ENCODE assay signal across 8 mouse cellular contexts in genomic region chr1:58973366-58974221, GRCm38 (mm10). TPM values are rescaled to one million over a fixed set of nuclear protein-coding genes. Genes with fewer than 3 reads are reported as not detected.
DNase-seq lines count a peak whose midpoint lies in the region; ATAC-seq and TF ChIP-seq lines count a peak whose summit lies in the region.

Gene Trak2 (minus strand): TSS chr1:58973430.
Gene Stradb (plus strand): TSS chr1:58973522.

- peaks cover 3% of the 10 kb centered on the region for H3K79me2 ChIP-seq in heart, adult 2 months (replicated peaks; ENCODE audit: control insufficient read depth, insufficient read depth, low read length)

- H3K4me2 ChIP-seq in embryonic facial prominence, embryonic 13.5 days = peak within 1 kb of the TSS; percentile 77
- H3K4me2 ChIP-seq in limb, embryonic 13.5 days (replicated peaks) = peak within 1 kb of the TSS; percentile 85
- H3K4me2 ChIP-seq in midbrain, embryonic 16.5 days (ENCODE audit: low read length) = peak within 1 kb of the TSS; percentile 76

- H3K4me3 ChIP-seq in embryonic facial prominence, embryonic 13.5 days = peak within 1 kb of the TSS; percentile 78
- peak within 1 kb of the TSS; percentile 99 for H3K4me3 ChIP-seq in heart, adult 2 months
- H3K4me3 ChIP-seq in limb, embryonic 13.5 days = peak within 1 kb of the TSS; percentile 87
- peak within 1 kb of the TSS; percentile 69 for H3K4me3 ChIP-seq in midbrain, embryonic 16.5 days (ENCODE audit: low read depth, low read length)

- peak within 1 kb of the TSS; percentile 51; the same call in 1 of the 2 replicates for H3K27ac ChIP-seq in embryonic facial prominence, embryonic 13.5 days
- peak within 1 kb of the TSS; percentile 92 for H3K27ac ChIP-seq in heart, adult 2 months
- peak within 1 kb of the TSS; percentile 55; the same call in 1 of the 2 replicates for H3K27ac ChIP-seq in limb, embryonic 13.5 days
- H3K27ac ChIP-seq in midbrain, embryonic 16.5 days (ENCODE audit: low read length) = peak within 1 kb of the TSS; percentile 89

- H3K4me1 ChIP-seq in embryonic facial prominence, embryonic 13.5 days = peaks cover 35% of the 10 kb centered on the region
- peaks cover 8% of the 10 kb centered on the region for H3K4me1 ChIP-seq in heart, adult 2 months (ENCODE audit: control insufficient read depth, insufficient read depth, low read length)
- peaks cover 25% of the 10 kb centered on the region for H3K4me1 ChIP-seq in limb, embryonic 13.5 days
- peaks cover 48% of the 10 kb centered on the region for H3K4me1 ChIP-seq in midbrain, embryonic 16.5 days (ENCODE audit: control insufficient read depth, insufficient read depth, low read length)

- TF ChIP-seq CTCF in heart, adult 2 months (IDR thresholded peaks at IDR 0.05) = 0 out of 2 replicates have a peak, but pooled peaks have one; percentile 1

- intact Hi-C loops in heart, adult 2 months (cut with DNase I) = loop anchor here (5.0 to 10.0 kb wide), 4 partner anchors 66 to 261 kb away; partner anchors contain the start of genes Als2 and Cflar

- no peak for TF ChIP-seq EP300 in heart, adult 2 months (IDR thresholded peaks at IDR 0.05; ENCODE audit: insufficient read depth, low read depth, low read length)

- peak; percentile 94 for DNase-seq in 3134 (ENCODE audit: extremely low read depth, insufficient read length, low spot score)
- DNase-seq in adrenal gland, postnatal 36 days = peak; percentile 94 to 96
- DNase-seq in heart, adult 2 months = peak; percentile 97
- DNase-seq in kidney, adult 8-10 months = peak; percentile 97
- peak; percentile 93 to 96 for DNase-seq in spleen, postnatal 10 days (ENCODE audit: low spot score in 2 of 2)

- no peaks in the 10 kb centered on the region for H3K9me3 ChIP-seq in embryonic facial prominence, embryonic 13.5 days
- H3K9me3 ChIP-seq in limb, embryonic 13.5 days = no peaks in the 10 kb centered on the region
- H3K9me3 ChIP-seq in midbrain, embryonic 16.5 days (replicated peaks; ENCODE audit: control insufficient read depth, low read length, poor library complexity, severe bottlenecking) = no peaks in the 10 kb centered on the region

- H3K36me3 ChIP-seq in embryonic facial prominence, embryonic 13.5 days = no peaks in the 10 kb centered on the region
- peaks cover 16% of the 10 kb centered on the region for H3K36me3 ChIP-seq in heart, adult 2 months (ENCODE audit: control insufficient read depth, insufficient read depth, low read length)
- no peaks in the 10 kb centered on the region for H3K36me3 ChIP-seq in limb, embryonic 13.5 days
- H3K36me3 ChIP-seq in midbrain, embryonic 16.5 days (ENCODE audit: control insufficient read depth, insufficient read depth, low read length) = no peaks in the 10 kb centered on the region

- H3K9ac ChIP-seq in embryonic facial prominence, embryonic 13.5 days = peak within 1 kb of the TSS; percentile 88
- peak within 1 kb of the TSS; percentile 95 for H3K9ac ChIP-seq in heart, adult 2 months (ENCODE audit: low read depth, low read length)
- H3K9ac ChIP-seq in limb, embryonic 13.5 days = peak within 1 kb of the TSS; percentile 91
- H3K9ac ChIP-seq in midbrain, embryonic 16.5 days (ENCODE audit: low read depth, low read length) = peak within 1 kb of the TSS; percentile 90

- H3K27me3 ChIP-seq in embryonic facial prominence, embryonic 13.5 days = no peaks in the 10 kb centered on the region
- H3K27me3 ChIP-seq in heart, adult 2 months (ENCODE audit: control insufficient read depth, insufficient read depth, low read length) = no peaks in the 10 kb centered on the region
- H3K27me3 ChIP-seq in limb, embryonic 13.5 days = no peaks in the 10 kb centered on the region
- H3K27me3 ChIP-seq in midbrain, embryonic 16.5 days (ENCODE audit: control insufficient read depth, insufficient read depth, low read depth, low read length) = no peaks in the 10 kb centered on the region

- ATAC-seq in embryonic facial prominence, embryonic 13.5 days (ENCODE audit: insufficient number of reproducible peaks, insufficient read depth, low FRiP score, low TSS enrichment, low read depth) = peak; percentile 93
- peak; percentile 95 for ATAC-seq in limb, embryonic 13.5 days (ENCODE audit: low FRiP score, low read depth)
- ATAC-seq in midbrain, embryonic 16.5 days = peak; percentile 97

- peak; percentile 86 for TF ChIP-seq POLR2A in heart, adult 2 months (IDR thresholded peaks at IDR 0.05; ENCODE audit: insufficient read depth, low read depth, low read length)

- under 1% methylated on average over 67 of the region's 69 CpGs for WGBS in embryonic facial prominence, embryonic 13.5 days
- WGBS in heart, adult 2 months = under 1% methylated on average over 69 of the region's 69 CpGs
- under 1% methylated on average over 69 of the region's 69 CpGs for WGBS in limb, embryonic 13.5 days
- under 1% methylated on average over 55 of the region's 69 CpGs for WGBS in midbrain, embryonic 16.5 days

RNA-seq across cellular contexts. Expression of gene Trak2, which starts in this region (rescaled TPM):
- 10 to 100 TPM; 54.5 to 74.5 TPM for total RNA-seq in adrenal gland, postnatal 36 days (2021)
- 11.3 and 12.2 TPM in 2 replicates for polyA plus RNA-seq in embryonic facial prominence, embryonic 13.5 days (2015; fragmentation: Nextera tagmentation; extraction: Ambion mirVana)
- 100 to 1,000 TPM; 179 to 232 TPM for total RNA-seq in heart, adult 2 months (2021)
- 71.4 and 94.1 TPM in 2 replicates for polyA plus RNA-seq in heart, adult 2 months (2012; rRNA removed)
- 11.0 and 11.2 TPM in 2 replicates for polyA plus RNA-seq in limb, embryonic 13.5 days (2015; fragmentation: Nextera tagmentation; extraction: Ambion mirVana)
- polyA plus RNA-seq in midbrain, embryonic 16.5 days (2015; fragmentation: Nextera tagmentation; extraction: Ambion mirVana) = 17.3 and 17.6 TPM in 2 replicates

RNA-seq across cellular contexts. Expression of gene Stradb, which starts in this region (rescaled TPM):
- total RNA-seq in adrenal gland, postnatal 36 days (2021) = 10 to 100 TPM; 30.6 to 32.3 TPM
- 29.8 and 30.7 TPM in 2 replicates for polyA plus RNA-seq in embryonic facial prominence, embryonic 13.5 days (2015; fragmentation: Nextera tagmentation; extraction: Ambion mirVana)
- total RNA-seq in heart, adult 2 months (2021) = 10 to 100 TPM; 61.3 to 81.4 TPM
- 28.5 and 47.3 TPM in 2 replicates for polyA plus RNA-seq in heart, adult 2 months (2012; rRNA removed)
- polyA plus RNA-seq in limb, embryonic 13.5 days (2015; fragmentation: Nextera tagmentation; extraction: Ambion mirVana) = 27.3 and 29.0 TPM in 2 replicates
- 112 and 124 TPM in 2 replicates for polyA plus RNA-seq in midbrain, embryonic 16.5 days (2015; fragmentation: Nextera tagmentation; extraction: Ambion mirVana)

Comparison
In these comparisons a context has a peak if more than half of its experiments do, and no peak if none do; other contexts are left out.
1. Peak in every context shown above with its lines: DNase-seq, ATAC-seq, H3K4me3 ChIP-seq and H3K27ac ChIP-seq.